Mouse (Mus musculus): Measurements from ENCODE around the gene Hist1h2be.
"Not testable (repeated sequence)": the region's sequence is repeated elsewhere in the genome, so short reads cannot be mapped to it uniquely, and the experiment has no call there.

Hist1h2be gene

DNA sequence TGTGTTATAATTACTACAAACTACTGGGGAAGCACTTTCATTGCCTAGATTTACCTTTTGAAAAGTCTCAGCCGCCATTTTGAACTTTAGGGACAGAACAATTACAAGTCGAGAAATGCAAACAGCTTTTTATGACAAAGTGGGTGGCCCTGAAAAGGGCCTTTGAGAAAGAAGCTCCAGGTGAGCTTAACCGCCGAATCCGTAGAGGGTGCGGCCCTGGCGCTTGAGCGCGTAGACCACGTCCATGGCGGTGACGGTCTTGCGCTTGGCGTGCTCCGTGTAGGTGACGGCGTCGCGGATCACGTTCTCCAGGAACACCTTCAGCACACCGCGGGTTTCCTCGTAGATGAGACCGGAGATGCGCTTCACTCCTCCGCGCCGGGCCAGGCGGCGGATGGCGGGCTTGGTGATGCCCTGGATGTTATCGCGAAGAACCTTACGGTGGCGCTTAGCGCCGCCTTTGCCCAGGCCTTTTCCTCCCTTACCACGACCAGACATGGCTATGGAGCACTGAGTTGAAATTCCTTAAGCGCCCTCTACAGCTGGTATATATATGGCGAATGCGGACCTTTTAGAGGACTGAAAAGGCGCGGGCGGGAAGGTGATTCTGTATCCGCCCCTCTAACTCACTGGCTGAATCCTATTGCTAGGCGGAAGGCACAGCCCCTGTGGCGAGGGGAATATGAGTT, 69.6 kb downstream of the Hist1h2be start, which contains the start of gene Hist1h4f:
Gene Hist1h4f (minus strand): TSS at position 503 of the 689 bp plus-strand sequence.
- DNase-seq (ENCODE audit: low spot score in 2 of 2) = peak; percentile 89 to 96

DNA sequence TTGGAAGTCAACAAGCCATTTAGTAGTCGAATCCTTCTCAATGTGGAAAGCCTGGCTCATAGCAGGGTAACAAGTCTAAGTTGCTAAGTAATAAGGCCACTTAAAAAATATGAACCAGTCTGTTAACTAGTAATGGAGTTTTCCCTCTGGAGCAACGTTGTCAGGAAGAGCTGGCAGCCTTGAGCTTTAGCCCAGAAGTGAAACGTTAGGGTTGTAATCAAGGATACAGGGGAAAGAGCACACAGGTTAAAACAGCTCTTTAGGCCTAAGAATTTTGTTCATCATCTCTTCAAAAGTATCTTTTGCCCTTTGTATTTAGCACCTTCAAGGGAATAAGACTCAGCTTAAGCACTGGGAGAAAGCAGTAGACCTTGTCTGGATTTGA, 70.2 kb downstream of the Hist1h2be start:
- no peak for DNase-seq (ENCODE audit: low spot score in 2 of 2)

DNA sequence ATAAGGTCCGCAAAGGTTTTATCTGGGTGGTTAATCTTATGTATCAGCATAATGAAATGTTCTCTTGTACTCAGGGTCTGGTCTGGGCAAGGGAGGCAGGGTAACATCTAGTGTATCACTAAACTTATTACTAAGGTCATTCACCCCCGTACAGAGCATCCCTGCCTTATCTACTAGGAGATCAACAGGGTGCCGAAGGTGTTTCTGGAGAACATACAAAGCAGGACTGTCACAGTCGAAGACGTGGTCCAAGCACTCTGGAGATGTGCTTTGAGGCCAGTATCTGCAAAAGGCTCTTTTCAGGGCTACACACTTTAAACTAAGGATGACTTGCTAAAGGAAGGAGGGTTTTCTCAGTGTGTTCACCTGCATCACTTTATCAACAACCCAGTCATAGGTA, 74.2 kb downstream of the Hist1h2be start:
- no peak for DNase-seq (ENCODE audit: low spot score in 2 of 2)

DNA sequence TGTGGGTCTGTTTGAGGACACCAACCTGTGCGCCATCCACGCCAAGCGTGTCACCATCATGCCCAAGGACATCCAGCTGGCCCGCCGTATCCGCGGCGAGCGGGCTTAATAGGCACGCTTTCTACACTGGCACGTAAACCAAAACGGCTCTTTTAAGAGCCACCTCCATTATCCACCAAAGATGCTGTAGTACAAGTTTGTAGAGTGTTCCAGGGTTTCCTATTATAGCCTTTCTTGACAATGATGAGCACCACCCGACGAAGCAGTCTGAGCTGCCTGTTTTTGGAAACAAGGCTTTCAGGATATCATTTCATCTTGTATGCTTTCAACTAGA, 76.2 kb downstream of the Hist1h2be start:
- DNase-seq (ENCODE audit: low spot score in 2 of 2) = not testable (repeated sequence)

DNA sequence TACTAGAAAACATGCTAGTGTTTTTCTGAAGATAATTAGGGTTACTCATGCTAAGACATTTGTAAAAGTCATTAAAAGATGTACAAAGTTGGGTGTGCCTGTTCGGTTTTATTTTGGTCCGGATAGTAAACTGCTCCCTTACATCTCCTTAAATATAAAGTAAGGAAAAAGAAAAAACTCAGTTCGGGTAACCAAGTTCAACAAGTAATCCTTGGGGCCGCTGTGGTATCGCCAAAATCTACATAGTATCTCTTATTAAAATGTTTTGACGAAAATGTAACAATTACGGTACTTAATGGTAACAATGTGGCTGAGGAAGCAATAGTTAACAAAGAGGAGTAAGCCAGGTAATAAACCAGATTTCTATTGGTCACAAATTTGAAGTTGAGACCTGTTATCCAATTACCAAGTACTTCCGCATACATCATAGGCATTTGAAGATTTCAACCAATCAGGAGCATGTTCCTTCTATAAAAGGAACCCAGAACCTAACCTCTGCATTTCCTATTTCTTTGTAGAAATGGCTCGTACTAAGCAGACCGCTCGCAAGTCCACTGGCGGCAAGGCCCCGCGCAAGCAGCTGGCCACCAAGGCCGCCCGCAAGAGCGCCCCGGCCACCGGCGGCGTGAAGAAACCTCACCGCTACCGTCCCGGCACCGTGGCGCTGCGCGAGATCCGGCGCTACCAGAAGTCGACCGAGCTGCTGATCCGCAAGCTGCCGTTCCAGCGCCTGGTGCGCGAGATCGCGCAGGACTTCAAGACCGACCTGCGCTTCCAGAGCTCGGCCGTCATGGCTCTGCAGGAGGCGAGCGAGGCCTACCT, 76.7 kb downstream of the Hist1h2be start, which contains the start of gene Hist1h3f:
Gene Hist1h3f (plus strand): TSS at position 88 of the 822 bp plus-strand sequence.
- DNase-seq (ENCODE audit: low spot score in 2 of 2) = peak; percentile 88 to 91

DNA sequence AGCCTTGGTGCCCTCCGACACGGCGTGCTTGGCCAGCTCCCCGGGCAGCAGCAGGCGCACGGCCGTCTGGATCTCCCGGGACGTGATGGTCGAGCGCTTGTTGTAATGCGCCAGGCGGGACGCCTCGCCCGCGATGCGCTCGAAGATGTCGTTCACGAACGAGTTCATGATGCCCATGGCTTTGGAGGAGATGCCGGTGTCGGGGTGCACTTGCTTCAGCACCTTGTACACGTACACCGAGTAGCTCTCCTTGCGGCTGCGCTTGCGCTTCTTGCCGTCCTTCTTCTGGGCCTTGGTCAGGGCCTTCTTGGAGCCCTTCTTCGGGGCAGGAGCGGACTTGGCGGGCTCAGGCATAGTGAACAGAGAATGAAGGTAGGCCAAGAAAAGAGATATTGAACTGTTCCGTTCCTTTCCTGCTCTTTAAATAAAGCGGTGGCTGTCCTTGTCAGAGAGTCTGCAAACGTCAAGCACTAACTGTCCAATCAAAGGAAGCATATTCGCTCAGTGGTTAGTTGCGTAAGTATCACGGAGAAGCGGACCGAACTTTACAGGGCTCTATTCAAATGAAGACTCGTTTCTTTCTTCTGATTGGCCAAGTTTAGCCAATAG, 77.8 kb downstream of the Hist1h2be start, which contains the start of gene Hist1h2bh:
Gene Hist1h2bh (minus strand): TSS at position 394 of the 609 bp plus-strand sequence.
- peak; percentile 82 to 86 for DNase-seq (ENCODE audit: low spot score in 2 of 2)

DNA sequence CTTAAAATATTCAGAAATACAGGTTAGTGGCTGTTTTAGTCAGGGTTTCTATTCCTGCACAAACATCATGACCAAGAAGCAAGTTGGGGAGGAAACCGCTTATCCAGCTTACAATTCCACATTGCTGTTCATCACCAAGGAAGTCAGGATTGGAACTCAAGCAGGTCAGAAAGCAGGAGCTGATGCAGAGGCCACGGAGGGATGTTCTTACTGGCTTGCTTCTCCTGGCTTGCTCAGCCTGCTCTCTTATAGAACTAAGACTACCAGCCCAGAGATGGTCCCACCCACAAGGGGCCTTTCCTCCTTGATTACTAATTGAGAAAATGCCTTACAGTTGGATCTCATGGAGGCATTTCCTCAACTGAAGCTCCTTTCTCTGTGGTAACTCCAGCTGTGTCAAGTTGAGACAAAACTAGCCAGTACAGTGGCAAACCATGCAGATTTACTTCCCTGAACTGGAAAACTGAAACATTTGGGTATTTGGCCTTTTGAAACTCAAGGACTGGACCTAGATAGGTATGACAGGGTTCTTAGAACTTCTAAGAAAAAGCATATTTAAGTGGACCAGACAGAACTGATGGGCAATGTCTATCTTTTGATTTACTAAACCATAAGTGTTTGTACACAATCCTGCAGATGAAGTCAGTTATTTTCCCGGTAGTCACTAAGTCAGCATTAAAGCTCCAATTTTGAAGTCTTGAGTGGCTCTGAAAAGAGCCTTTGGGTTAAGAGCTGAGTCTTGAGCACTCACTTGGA, 78.5 kb downstream of the Hist1h2be start:
- not testable (repeated sequence) for DNase-seq (ENCODE audit: low spot score in 2 of 2)

DNA sequence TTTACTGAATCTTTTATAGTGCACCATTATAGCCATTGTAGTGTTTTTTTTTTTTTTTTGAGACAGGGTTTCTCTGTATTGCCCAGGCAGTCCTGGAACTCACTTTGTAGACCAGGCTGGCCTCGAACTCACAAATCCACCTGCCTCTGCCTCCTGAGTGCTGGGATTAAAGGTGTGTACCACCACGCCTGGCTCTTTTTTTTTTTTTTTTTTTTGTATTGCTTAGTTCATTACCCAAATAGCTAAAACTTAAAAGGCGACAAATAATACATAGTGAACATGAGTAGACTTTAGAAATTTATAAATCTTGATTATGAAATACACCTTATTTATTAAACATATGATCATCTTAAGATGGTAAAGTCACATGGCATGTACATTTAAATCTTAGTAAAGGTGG, 79.4 kb downstream of the Hist1h2be start:
- no peak for DNase-seq (ENCODE audit: low spot score in 2 of 2)

DNA sequence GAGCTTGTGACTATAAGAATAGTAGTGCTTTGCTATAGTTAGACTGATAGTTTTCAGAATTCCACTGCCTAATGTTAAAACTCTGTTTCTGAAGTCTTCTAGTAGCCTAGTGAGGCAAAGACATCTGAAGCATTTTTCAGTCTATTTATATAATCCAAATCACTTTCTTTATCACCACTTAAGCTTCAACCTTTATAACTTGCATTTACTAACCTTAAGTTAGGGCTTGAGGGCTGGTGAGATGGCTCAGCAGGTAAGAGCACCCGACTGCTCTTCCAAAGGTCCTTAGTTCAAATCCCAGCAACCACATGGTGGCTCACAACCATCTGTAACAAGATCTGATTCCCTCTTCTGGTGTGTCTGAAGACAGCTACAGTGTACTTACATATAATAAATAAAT, 81.1 kb downstream of the Hist1h2be start:
- not testable (repeated sequence) for DNase-seq (ENCODE audit: low spot score in 2 of 2)

DNA sequence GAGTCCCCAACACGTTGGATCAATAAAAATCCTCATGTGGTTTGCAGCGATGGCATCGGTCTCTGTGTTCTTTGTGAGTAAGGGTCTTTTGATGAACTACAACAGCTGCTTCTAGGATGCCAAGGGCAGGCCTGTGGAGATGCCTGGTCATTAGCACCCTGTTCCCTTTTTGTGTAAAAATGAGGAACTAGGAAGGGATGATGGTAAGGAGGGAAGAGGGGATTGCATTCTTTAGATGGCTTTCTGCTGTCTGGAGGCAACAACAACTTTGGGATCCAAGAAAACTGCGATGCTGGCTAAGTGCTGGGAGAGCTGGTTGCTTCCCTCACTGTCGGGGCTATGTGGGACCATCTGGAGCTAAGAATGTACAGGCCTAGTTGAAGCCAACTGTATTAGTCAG, 82.7 kb downstream of the Hist1h2be start:
- no peak for DNase-seq (ENCODE audit: low spot score in 2 of 2)

DNA sequence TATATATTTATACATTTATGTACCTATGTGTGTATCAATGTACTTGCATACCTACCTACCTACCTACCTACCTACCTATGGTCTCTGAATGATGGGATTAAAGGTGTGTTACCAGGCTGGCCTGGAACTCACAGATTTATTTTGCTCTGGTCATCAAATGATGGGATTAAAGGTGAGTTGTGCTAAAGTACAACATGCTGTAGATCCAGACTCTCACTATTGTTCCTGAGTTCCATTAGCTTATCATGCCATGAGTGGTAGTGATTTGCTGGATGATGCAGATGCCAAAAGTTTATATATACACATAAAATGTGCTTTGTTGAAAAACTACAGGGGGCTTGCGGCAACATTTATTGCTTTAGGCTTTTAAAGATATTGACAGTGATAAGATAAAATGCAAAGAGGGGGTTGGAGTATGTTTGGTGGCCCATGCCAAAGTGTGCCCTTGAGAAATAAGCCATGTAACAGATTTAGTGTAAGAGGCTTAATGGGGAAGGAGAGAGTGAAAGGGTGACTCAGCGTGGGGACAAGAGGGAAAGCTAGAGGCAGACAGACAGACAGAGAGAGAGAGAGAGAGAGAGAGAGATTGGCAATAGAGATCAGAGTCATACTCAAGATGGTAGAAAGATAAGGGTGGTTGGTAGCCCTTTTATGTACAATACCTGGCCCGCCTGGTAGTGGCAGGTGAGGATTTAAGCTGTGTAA, 83.8 kb downstream of the Hist1h2be start:
- no peak for DNase-seq (ENCODE audit: low spot score in 2 of 2)

DNA sequence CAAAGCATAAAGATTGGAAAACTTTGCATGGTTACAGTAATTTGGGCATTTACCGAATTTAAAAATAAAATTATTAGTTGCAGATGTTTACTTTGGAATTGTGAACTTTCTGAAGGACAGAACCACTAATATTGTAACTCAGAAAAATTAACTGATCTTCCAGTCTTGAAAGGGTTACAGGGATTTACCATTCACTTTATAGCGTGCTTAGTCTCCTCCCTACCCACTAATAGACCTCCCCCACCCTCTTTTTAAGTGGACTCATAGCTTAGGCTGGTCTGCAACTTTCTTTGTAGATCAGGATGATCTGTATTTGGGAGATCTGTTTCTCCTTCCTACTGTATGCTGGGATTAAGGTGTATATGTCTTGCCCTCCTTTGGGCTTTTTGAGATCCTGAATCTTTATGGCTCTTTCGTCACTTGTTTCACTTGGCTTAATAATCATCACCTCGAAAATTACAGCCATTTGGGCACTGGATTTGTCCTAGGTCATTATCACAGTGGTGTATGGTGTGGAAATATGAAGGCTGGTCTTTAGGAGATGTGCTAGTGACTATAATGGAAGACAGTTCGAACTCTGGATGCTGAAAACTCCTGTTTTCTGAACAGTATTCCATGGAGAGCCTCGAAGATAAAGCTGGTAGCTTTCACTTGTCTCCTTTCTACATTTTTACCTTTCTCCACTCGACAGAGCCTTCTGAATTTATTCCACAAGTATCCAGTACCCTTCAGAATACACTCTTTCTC, 84.7 kb downstream of the Hist1h2be start:
- no peak for DNase-seq (ENCODE audit: low spot score in 2 of 2)

DNA sequence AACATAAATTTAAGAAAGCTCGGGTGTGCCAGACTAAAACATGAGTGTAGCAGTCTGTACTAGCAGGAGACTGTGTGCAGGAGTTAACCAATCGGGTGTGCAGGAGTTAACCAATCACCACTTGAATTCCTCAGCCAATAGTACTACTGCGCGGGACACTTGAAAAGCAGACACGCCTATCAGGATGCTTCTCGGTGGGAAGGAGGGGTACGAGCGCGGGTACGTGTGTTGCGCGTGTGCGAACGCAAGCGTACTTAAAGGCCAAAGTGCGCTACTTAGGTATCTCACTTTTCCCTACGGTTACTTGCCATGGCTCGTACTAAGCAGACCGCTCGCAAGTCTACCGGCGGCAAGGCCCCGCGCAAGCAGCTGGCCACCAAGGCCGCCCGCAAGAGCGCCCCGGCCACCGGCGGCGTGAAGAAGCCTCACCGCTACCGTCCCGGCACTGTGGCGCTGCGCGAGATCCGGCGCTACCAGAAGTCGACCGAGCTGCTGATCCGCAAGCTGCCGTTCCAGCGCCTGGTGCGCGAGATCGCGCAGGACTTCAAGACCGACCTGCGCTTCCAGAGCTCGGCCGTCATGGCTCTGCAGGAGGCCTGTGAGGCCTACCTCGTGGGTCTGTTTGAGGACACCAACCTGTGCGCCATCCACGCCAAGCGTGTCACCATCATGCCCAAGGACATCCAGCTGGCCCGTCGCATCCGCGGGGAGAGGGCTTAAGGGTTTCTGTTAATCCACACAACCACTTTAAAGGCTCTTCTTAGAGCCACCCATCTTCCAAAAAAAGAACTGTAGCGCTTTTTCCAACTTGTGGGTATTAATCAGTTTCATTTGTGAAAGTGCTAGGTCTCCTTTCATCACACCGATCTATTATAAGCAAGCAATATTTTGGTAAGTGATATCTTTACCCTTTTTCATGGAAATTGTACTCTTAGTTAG, 85.5 kb downstream of the Hist1h2be start, which contains the start of gene Hist1h3g:
Gene Hist1h3g (plus strand): TSS at position 286 of the 939 bp plus-strand sequence.
- peak; percentile 88 to 94 for DNase-seq (ENCODE audit: low spot score in 2 of 2)

DNA sequence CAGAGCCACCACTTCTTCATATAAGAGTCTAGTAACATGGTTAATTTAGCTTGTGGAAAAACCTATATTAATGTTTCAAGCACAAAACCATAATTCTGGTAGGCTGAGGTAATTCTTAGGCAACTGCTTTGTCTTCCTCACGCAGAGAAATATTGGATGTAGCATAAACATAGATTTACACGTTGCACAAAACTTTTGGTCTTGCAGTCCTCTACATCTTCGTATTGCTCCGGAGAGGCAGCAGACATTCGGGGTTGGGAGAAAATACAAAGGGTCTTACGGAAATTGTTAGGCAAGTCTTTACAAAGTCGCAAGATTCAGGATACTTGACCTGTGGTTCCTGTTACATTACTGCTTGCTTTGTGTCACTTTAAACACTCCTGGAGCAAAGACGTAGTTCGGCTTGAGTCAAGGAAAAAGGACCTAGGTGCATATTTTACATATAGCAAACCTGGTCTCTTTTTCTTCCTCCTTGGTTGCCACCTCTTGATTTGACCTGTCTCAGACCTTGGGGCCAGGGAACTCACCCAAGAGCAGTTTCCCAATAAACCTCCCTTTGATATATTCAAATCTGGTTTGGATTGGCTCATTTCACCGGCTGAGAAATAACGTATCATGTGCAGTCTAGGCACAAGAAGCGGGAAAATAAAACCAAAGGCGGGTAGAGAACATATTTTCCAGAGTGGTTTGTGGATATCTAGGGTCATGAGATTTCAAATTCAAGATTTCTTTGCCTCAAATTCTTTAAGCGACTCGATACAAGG, 86.4 kb downstream of the Hist1h2be start:
- DNase-seq (ENCODE audit: low spot score in 2 of 2) = peak in 1 of 2 experiments; percentile 45
